Mouse (Mus musculus) monocyte, adult 5-6 weeks (primary cell): ENCODE results near the gene Ss18l1. TPM values are rescaled to one million over a fixed set of nuclear protein-coding genes. Genes with fewer than 3 reads are reported as not detected.
A peak's percentile ranks its signal among the peaks of the same experiment; 100 is the strongest.

Experiments used
- ATAC-seq: fragments of 153-309, 156-312 bp; replicated peaks from 2 replicates; pipeline ENCODE4 v1.8.0; 2017; ENCODE audit warnings: mild to moderate bottlenecking; ENCODE audit not compliant: low TSS enrichment, insufficient number of reproducible peaks, severe bottlenecking, poor library complexity, low FRiP score
- total RNA-seq: library from RNA; stranded (forward); fragments of 200-1000, 200-491, 200-594 nt; gene quantifications from 3 replicates; pipeline ENCODE4 v1.2.3, GENCODE M21; 2017

Gene Ss18l1
- total RNA-seq, 1 experiment from 2014 or later = 5.0 TPM

GRCm38 (mm10) chr2:180108285-180108684, 66.0 kb downstream of the Ss18l1 start:
- ATAC-seq = no peak

- ATAC-seq = no peak
Observed at GRCm38 (mm10) chr2:180113909-180114890, 71.9 kb downstream of the Ss18l1 start.

GRCm38 (mm10) chr2:180115279-180115678, 73.0 kb downstream of the Ss18l1 start:
- no peak for ATAC-seq

GRCm38 (mm10) chr2:180116081-180116493, 73.8 kb downstream of the Ss18l1 start:
- ATAC-seq = no peak

GRCm38 (mm10) chr2:180116741-180117484, 74.6 kb downstream of the Ss18l1 start:
- no peak for ATAC-seq

- no peak for ATAC-seq
Observed at GRCm38 (mm10) chr2:180117485-180118194, 75.3 kb downstream of the Ss18l1 start.

GRCm38 (mm10) chr2:180118661-180119438, 76.5 kb downstream of the Ss18l1 start, which contains the start of gene Osbpl2:
Gene Osbpl2 (plus strand): TSS chr2:180119306.
- peak; percentile 97 for ATAC-seq

Other genes starting within 250 kb of the Ss18l1 start
- 27.7 to 65.7 TPM (median 39.4 TPM) in 3 replicates for gene Taf4, start 65.9 kb upstream of the Ss18l1 start, total RNA-seq
- 38.6 to 53.9 TPM (median 53.4 TPM) in 3 replicates for gene Lsm14b, start 17.5 kb upstream of the Ss18l1 start, total RNA-seq
- 280 to 356 TPM (median 293 TPM) in 3 replicates for gene Psma7, start 76 bp upstream of the Ss18l1 start, total RNA-seq
- gene Mtg2, start 28.1 kb downstream of the Ss18l1 start, total RNA-seq = 13.7 to 21.6 TPM (median 15.9 TPM) in 3 replicates
- gene Hrh3, start 62.0 kb downstream of the Ss18l1 start, total RNA-seq = not detected in 3 replicates
- gene Osbpl2, start 76.8 kb downstream of the Ss18l1 start, total RNA-seq = 53.1 to 58.2 TPM (median 54.9 TPM) in 3 replicates
- gene Adrm1, start 129.0 kb downstream of the Ss18l1 start, total RNA-seq = 50.1 to 102 TPM (median 65.6 TPM) in 3 replicates
- gene Lama5, start 183.3 kb downstream of the Ss18l1 start, total RNA-seq = 0.29 to 7.1 TPM (median 0.29 TPM) in 3 replicates
- gene Rps21, start 214.9 kb downstream of the Ss18l1 start, total RNA-seq = 1,771 to 2,174 TPM (median 1,777 TPM) in 3 replicates
- gene Cables2, start 231.0 kb downstream of the Ss18l1 start, total RNA-seq = 16.9 to 23.7 TPM (median 20.6 TPM) in 3 replicates
- not detected in 3 replicates for gene Rbbp8nl, start 247.4 kb downstream of the Ss18l1 start, total RNA-seq